Mouse (Mus musculus) midbrain, embryonic 16.5 days (tissue): Measurements from ENCODE around the gene Kif14. TPM values are rescaled to one million over a fixed set of nuclear protein-coding genes. Genes with fewer than 3 reads are reported as not detected.

ENCODE experiments used
- ATAC-seq: fragments of 200-750 bp; cut with Nextera tagmentation; 2 replicates; pipeline ENCODE4 v1.8.0; 2017; ENCODE audit warnings: moderate TSS enrichment
- H3K27ac ChIP-seq: fragments of 300-500 bp; sonication (generic); 2 replicates; pipeline ENCODE4 v1.5.1; 2014; ENCODE audit warnings: mild to moderate bottlenecking, low read length, mixed read lengths
- H3K27me3 ChIP-seq: fragments of 300-500 bp; sonication (generic); 2 replicates; pipeline ENCODE4 v1.6.1; 2014; ENCODE audit warnings: low read depth, low read length, mixed read lengths; ENCODE audit not compliant: control insufficient read depth, insufficient read depth
- H3K36me3 ChIP-seq: fragments of 300-500 bp; sonication (generic); 2 replicates; pipeline ENCODE4 v1.6.1; 2014; ENCODE audit warnings: mild to moderate bottlenecking, low read length, moderate library complexity, mixed read lengths; ENCODE audit not compliant: control insufficient read depth, insufficient read depth
- H3K4me1 ChIP-seq: fragments of 300-500 bp; sonication (generic); 2 replicates; pipeline ENCODE4 v1.6.1; 2014; ENCODE audit warnings: mild to moderate bottlenecking, low read length, mixed read lengths; ENCODE audit not compliant: control insufficient read depth, insufficient read depth
- H3K4me2 ChIP-seq: fragments of 300-500 bp; sonication (generic); 2 replicates; pipeline ENCODE4 v1.6.1; 2014; ENCODE audit warnings: mild to moderate bottlenecking, low read length, mixed read lengths
- H3K4me3 ChIP-seq: fragments of 300-500 bp; sonication (generic); 2 replicates; pipeline ENCODE4 v1.5.1; 2014; ENCODE audit warnings: low read depth, mild to moderate bottlenecking, low read length, moderate library complexity, mixed read lengths
- H3K9ac ChIP-seq: fragments of 300-500 bp; sonication (generic); 2 replicates; pipeline ENCODE4 v1.6.1; 2014; ENCODE audit warnings: low read depth, low read length, mixed read lengths
- H3K9me3 ChIP-seq: fragments of 300-500 bp; sonication (generic); replicated peaks from 2 replicates; pipeline ENCODE4 v1.6.1; 2014; ENCODE audit warnings: mild to moderate bottlenecking, low read length, mixed read lengths; ENCODE audit not compliant: control insufficient read depth, poor library complexity, severe bottlenecking
- WGBS: fragments of 180-500 bp; shearing (Covaris S2); extraction: QIAGEN DNeasy Blood & Tissue Kit; methylation state at CpG from one replicate; pipeline ENCODE4 v1.1.7; 2014; 5-methylcytosine and 5-hydroxymethylcytosine counted together
- polyA plus RNA-seq: library from polyadenylated mRNA; unstranded; fragments of >200 nt; fragmentation: Nextera tagmentation; extraction: Ambion mirVana; gene quantifications from 2 replicates; pipeline ENCODE4 v1.2.1, GENCODE M21; 2015

Gene Kif14
- polyA plus RNA-seq, 1 experiment from 2014 or later: 0.54 TPM

GRCm38 (mm10) chr1:136538247-136538646, 72.1 kb downstream of the Kif14 start:
- Histone ChIP-seq H3K27me3 (no peaks in the 10 kb centered on the region), H3K9me3 (no peaks in the 10 kb centered on the region), H3K4me2 (no peak overlapping the region), H3K4me3 (no peak overlapping the region), H3K9ac (no peak overlapping the region), H3K36me3 (no peaks in the 10 kb centered on the region), H3K4me1 (peaks cover 4% of the 10 kb centered on the region; the same call in 1 of the 2 replicates), H3K27ac (no peak overlapping the region)
- ATAC-seq: no peak
- WGBS: 95% methylated on average over 4 of the region's 4 CpGs

GRCm38 (mm10) chr1:136540407-136540895, 74.3 kb downstream of the Kif14 start:
- WGBS: 19% methylated on average over 9 of the region's 9 CpGs
- Histone ChIP-seq H3K4me2 (no peak overlapping the region; the same call in 1 of the 2 replicates), H3K9ac (no peak overlapping the region), H3K4me3 (no peak overlapping the region), H3K27ac (no peak overlapping the region), H3K9me3 (no peaks in the 10 kb centered on the region), H3K36me3 (no peaks in the 10 kb centered on the region), H3K4me1 (peaks cover 4% of the 10 kb centered on the region; the same call in 1 of the 2 replicates), H3K27me3 (no peaks in the 10 kb centered on the region)
- no peak for ATAC-seq

- Histone ChIP-seq H3K9ac (no peak overlapping the region), H3K9me3 (no peaks in the 10 kb centered on the region), H3K4me3 (no peak overlapping the region), H3K4me1 (peaks cover 4% of the 10 kb centered on the region; the same call in 1 of the 2 replicates), H3K27ac (no peak overlapping the region), H3K27me3 (no peaks in the 10 kb centered on the region), H3K4me2 (no peak overlapping the region), H3K36me3 (no peaks in the 10 kb centered on the region)
- 79% methylated on average over 12 of the region's 12 CpGs for WGBS
- ATAC-seq: no peak
Observed at GRCm38 (mm10) chr1:136541618-136542376, 75.7 kb downstream of the Kif14 start.

GRCm38 (mm10) chr1:136543920-136544319, 77.8 kb downstream of the Kif14 start:
- H3K36me3 ChIP-seq: no peaks in the 10 kb centered on the region
- H3K9me3 ChIP-seq: no peaks in the 10 kb centered on the region
- no peak overlapping the region for H3K4me3 ChIP-seq
- no peak overlapping the region for H3K4me2 ChIP-seq
- H3K27me3 ChIP-seq: no peaks in the 10 kb centered on the region
- peaks cover 4% of the 10 kb centered on the region; the same call in 1 of the 2 replicates for H3K4me1 ChIP-seq
- no peak for ATAC-seq
- H3K27ac ChIP-seq: no peak overlapping the region
- no peak overlapping the region for H3K9ac ChIP-seq
- WGBS: 39% methylated on average over 7 of the region's 7 CpGs

GRCm38 (mm10) chr1:136547068-136547467, 80.9 kb downstream of the Kif14 start:
- Histone ChIP-seq H3K9ac (no peak overlapping the region), H3K27me3 (no peaks in the 10 kb centered on the region), H3K4me3 (no peak overlapping the region), H3K4me1 (no peaks in the 10 kb centered on the region; the same call in 1 of the 2 replicates), H3K9me3 (no peaks in the 10 kb centered on the region), H3K27ac (no peak overlapping the region), H3K36me3 (no peaks in the 10 kb centered on the region), H3K4me2 (no peak overlapping the region)
- WGBS: 92% methylated on average over 2 of the region's 2 CpGs
- ATAC-seq: no peak

GRCm38 (mm10) chr1:136550285-136550684, 84.1 kb downstream of the Kif14 start:
- no peaks in the 10 kb centered on the region; the same call in 1 of the 2 replicates for H3K4me1 ChIP-seq
- H3K27ac ChIP-seq: no peak overlapping the region
- H3K9ac ChIP-seq: no peak overlapping the region
- ATAC-seq: no peak
- 89% methylated on average over 6 of the region's 6 CpGs for WGBS
- no peaks in the 10 kb centered on the region for H3K27me3 ChIP-seq
- no peaks in the 10 kb centered on the region for H3K9me3 ChIP-seq
- no peaks in the 10 kb centered on the region for H3K36me3 ChIP-seq
- H3K4me2 ChIP-seq: no peak overlapping the region
- no peak overlapping the region for H3K4me3 ChIP-seq

GRCm38 (mm10) chr1:136550851-136551540, 84.9 kb downstream of the Kif14 start:
- H3K4me3 ChIP-seq: no peak overlapping the region
- H3K9me3 ChIP-seq: no peaks in the 10 kb centered on the region
- no peaks in the 10 kb centered on the region for H3K27me3 ChIP-seq
- WGBS: 27% methylated on average over 16 of the region's 16 CpGs
- peaks cover 4% of the 10 kb centered on the region; the same call in 1 of the 2 replicates for H3K4me1 ChIP-seq
- no peak overlapping the region for H3K9ac ChIP-seq
- no peaks in the 10 kb centered on the region for H3K36me3 ChIP-seq
- H3K27ac ChIP-seq: no peak overlapping the region
- peak; percentile 66 for ATAC-seq
- H3K4me2 ChIP-seq: no peak overlapping the region

GRCm38 (mm10) chr1:136554686-136555085, 88.5 kb downstream of the Kif14 start:
- no peak overlapping the region for H3K27ac ChIP-seq
- H3K4me1 ChIP-seq: peaks cover 4% of the 10 kb centered on the region; the same call in 1 of the 2 replicates
- ATAC-seq: no peak

GRCm38 (mm10) chr1:136555892-136556291, 89.7 kb downstream of the Kif14 start:
- H3K4me2 ChIP-seq: no peak overlapping the region
- ATAC-seq: no peak
- H3K9ac ChIP-seq: no peak overlapping the region
- H3K27me3 ChIP-seq: no peaks in the 10 kb centered on the region
- H3K9me3 ChIP-seq: no peaks in the 10 kb centered on the region
- no peak overlapping the region for H3K4me3 ChIP-seq
- H3K4me1 ChIP-seq: peaks cover 4% of the 10 kb centered on the region; the same call in 1 of the 2 replicates
- no peak overlapping the region for H3K27ac ChIP-seq
- WGBS: 45% methylated on average over 7 of the region's 7 CpGs
- H3K36me3 ChIP-seq: no peaks in the 10 kb centered on the region

More at GRCm38 (mm10) chr1:136554686-136555085, 88.5 kb downstream of the Kif14 start:
- Histone ChIP-seq H3K9ac (no peak overlapping the region), H3K27me3 (no peaks in the 10 kb centered on the region), H3K9me3 (no peaks in the 10 kb centered on the region), H3K36me3 (no peaks in the 10 kb centered on the region), H3K4me3 (no peak overlapping the region), H3K4me2 (no peak overlapping the region)
- 85% methylated on average over 3 of the region's 3 CpGs for WGBS
